Mouse (Mus musculus) neutrophil, adult 65 days (primary cell): ENCODE measurements around the gene Slc44a3. TPM values are rescaled to one million over a fixed set of nuclear protein-coding genes. Genes with fewer than 3 reads are reported as not detected.

ENCODE experiments used
- total RNA-seq: library from RNA; stranded (reverse); gene quantifications from 2 replicates; pipeline ENCODE4 v1.2.4, GENCODE M21; 2023

The Slc44a3 gene
- total RNA-seq = 0.14 TPM in 1 of 2 replicates, not detected in the other

GRCm38 (mm10) chr3:121532176-121532575 is at the start of gene Slc44a3:
Slc44a3 (minus strand) TSS chr3:121532404.

GRCm38 (mm10) chr3:121425861-121426620 is 106.2 kb downstream of the Slc44a3 start, which contains the start of gene Cnn3:
Cnn3 (plus strand) TSS chr3:121426497.

Other genes starting within 250 kb of the Slc44a3 start
- 0.09 and 0.29 TPM in 2 replicates for gene Tmem56, start 249.3 kb downstream of the Slc44a3 start, total RNA-seq
- 4.2 and 4.9 TPM in 2 replicates for gene Alg14, start 240.6 kb downstream of the Slc44a3 start, total RNA-seq
- gene Cnn3, start 105.9 kb downstream of the Slc44a3 start, total RNA-seq = 3.3 and 4.3 TPM in 2 replicates
- gene 4930432M17Rik, start 138.4 kb upstream of the Slc44a3 start, total RNA-seq = not detected in 2 replicates
- gene F3, start 191.1 kb upstream of the Slc44a3 start, total RNA-seq = 4.0 and 6.4 TPM in 2 replicates